Mouse (Mus musculus) liver, embryonic 15.5 days (tissue): Measurements from ENCODE around the gene Krt72. TPM values are rescaled to one million over a fixed set of nuclear protein-coding genes. Genes with fewer than 3 reads are reported as not detected.

Experiments
- ATAC-seq: fragments of 200-750 bp; cut with Nextera tagmentation; 2 replicates; pipeline ENCODE4 v1.8.0; 2017; ENCODE audit warnings: moderate number of reproducible peaks, mild to moderate bottlenecking, moderate library complexity; ENCODE audit not compliant: insufficient read depth
- H3K27ac ChIP-seq: fragments of 300-500 bp; sonication (generic); replicated peaks from 2 replicates; pipeline ENCODE4 v1.5.1; 2015; ENCODE audit warnings: mild to moderate bottlenecking, inconsistent platforms
- H3K27me3 ChIP-seq: fragments of 300-500 bp; sonication (generic); 2 replicates; pipeline ENCODE4 v1.6.1; 2015; ENCODE audit warnings: mild to moderate bottlenecking, inconsistent platforms
- H3K36me3 ChIP-seq: fragments of 300-500 bp; sonication (generic); replicated peaks from 2 replicates; pipeline ENCODE4 v1.6.1; 2015; ENCODE audit warnings: moderate library complexity, mild to moderate bottlenecking, inconsistent platforms
- H3K4me1 ChIP-seq: fragments of 300-500 bp; sonication (generic); replicated peaks from 2 replicates; pipeline ENCODE4 v1.6.1; 2015; ENCODE audit warnings: inconsistent platforms
- H3K4me2 ChIP-seq: fragments of 300-500 bp; sonication (generic); 2 replicates; pipeline ENCODE4 v1.6.1; 2015; ENCODE audit warnings: moderate library complexity, mild to moderate bottlenecking, inconsistent platforms
- H3K4me3 ChIP-seq: fragments of 300-500 bp; sonication (generic); replicated peaks from 2 replicates; pipeline ENCODE4 v1.5.1; 2015; ENCODE audit warnings: mild to moderate bottlenecking, inconsistent platforms
- H3K9ac ChIP-seq: fragments of 300-500 bp; sonication (generic); 2 replicates; pipeline ENCODE4 v1.6.1; 2015; ENCODE audit warnings: moderate library complexity, mild to moderate bottlenecking, inconsistent platforms
- H3K9me3 ChIP-seq: fragments of 300-500 bp; sonication (generic); replicated peaks from 2 replicates; pipeline ENCODE4 v1.6.1; 2016; ENCODE audit warnings: inconsistent platforms
- WGBS: fragments of 180-500 bp; shearing (Covaris S2); methylation state at CpG from one replicate; pipeline ENCODE4 v1.1.7; 2015; ENCODE audit warnings: mixed read lengths; ENCODE audit not compliant: insufficient replicate concordance; 5-methylcytosine and 5-hydroxymethylcytosine counted together
- polyA plus RNA-seq: library from polyadenylated mRNA; unstranded; fragments of >200 nt; fragmentation: Nextera tagmentation; extraction: Ambion mirVana; gene quantifications from 2 replicates; pipeline ENCODE4 v1.2.1, GENCODE M21; 2015

The Krt72 gene
- polyA plus RNA-seq: not detected in 2 replicates

GRCm38 (mm10) chr15:101786360-101786759, at the start of gene Krt72:
Krt72 (minus strand) TSS chr15:101786460.
- WGBS: 75% methylated on average over 18 of the region's 18 CpGs
- H3K4me2 ChIP-seq: no peak within 1 kb of the TSS
- H3K4me1 ChIP-seq: no peaks in the 10 kb centered on the region
- no peak within 1 kb of the TSS for H3K27ac ChIP-seq
- H3K9ac ChIP-seq: no peak within 1 kb of the TSS
- H3K9me3 ChIP-seq: no peaks in the 10 kb centered on the region
- no peak for ATAC-seq
- H3K4me3 ChIP-seq: no peak within 1 kb of the TSS
- H3K27me3 ChIP-seq: no peaks in the 10 kb centered on the region
- no peaks in the 10 kb centered on the region for H3K36me3 ChIP-seq

GRCm38 (mm10) chr15:101834784-101835328, 48.6 kb upstream of the Krt72 start:
- Histone ChIP-seq H3K9me3 (no peaks in the 10 kb centered on the region), H3K9ac (no peak overlapping the region), H3K4me2 (no peak overlapping the region), H3K4me1 (no peaks in the 10 kb centered on the region), H3K27me3 (peaks cover 15% of the 10 kb centered on the region; the same call in 1 of the 2 replicates), H3K27ac (no peak overlapping the region), H3K4me3 (no peak overlapping the region), H3K36me3 (no peaks in the 10 kb centered on the region)
- 45% methylated on average over 5 of the region's 5 CpGs for WGBS
- ATAC-seq: no peak

- no peak overlapping the region for H3K9ac ChIP-seq
- no peak overlapping the region for H3K4me3 ChIP-seq
- no peaks in the 10 kb centered on the region for H3K4me1 ChIP-seq
- no peak overlapping the region for H3K4me2 ChIP-seq
- H3K9me3 ChIP-seq: no peaks in the 10 kb centered on the region
- no peak for ATAC-seq
- peaks cover 4% of the 10 kb centered on the region; the same call in 1 of the 2 replicates for H3K27me3 ChIP-seq
- 31% methylated on average over 6 of the region's 6 CpGs for WGBS
- no peak overlapping the region for H3K27ac ChIP-seq
- no peaks in the 10 kb centered on the region for H3K36me3 ChIP-seq
Measured at GRCm38 (mm10) chr15:101833131-101833530, 46.9 kb upstream of the Krt72 start.

GRCm38 (mm10) chr15:101829441-101829840, 43.2 kb upstream of the Krt72 start:
- no peaks in the 10 kb centered on the region for H3K9me3 ChIP-seq
- 52% methylated on average over 5 of the region's 5 CpGs for WGBS

GRCm38 (mm10) chr15:101821786-101822185, 35.5 kb upstream of the Krt72 start:
- no peak for ATAC-seq
- H3K27me3 ChIP-seq: peaks cover 8% of the 10 kb centered on the region
- H3K9me3 ChIP-seq: no peaks in the 10 kb centered on the region
- no peaks in the 10 kb centered on the region for H3K4me1 ChIP-seq
- no peak overlapping the region for H3K9ac ChIP-seq
- WGBS: 19% methylated on average over 3 of the region's 3 CpGs
- no peaks in the 10 kb centered on the region for H3K36me3 ChIP-seq
- H3K27ac ChIP-seq: no peak overlapping the region
- H3K4me3 ChIP-seq: no peak overlapping the region
- no peak overlapping the region for H3K4me2 ChIP-seq

More at GRCm38 (mm10) chr15:101829441-101829840, 43.2 kb upstream of the Krt72 start:
- Histone ChIP-seq H3K4me3 (no peak overlapping the region), H3K4me2 (no peak overlapping the region), H3K27ac (no peak overlapping the region), H3K27me3 (no peaks in the 10 kb centered on the region), H3K36me3 (no peaks in the 10 kb centered on the region), H3K9ac (no peak overlapping the region), H3K4me1 (no peaks in the 10 kb centered on the region)
- no peak for ATAC-seq

- ATAC-seq: no peak
- Histone ChIP-seq H3K9me3 (no peaks in the 10 kb centered on the region), H3K4me3 (no peak within 1 kb of the TSS), H3K27me3 (peaks cover 8% of the 10 kb centered on the region), H3K9ac (no peak within 1 kb of the TSS), H3K36me3 (no peaks in the 10 kb centered on the region), H3K4me2 (no peak within 1 kb of the TSS), H3K27ac (no peak within 1 kb of the TSS), H3K4me1 (no peaks in the 10 kb centered on the region)
- WGBS: 67% methylated on average over 16 of the region's 16 CpGs
Measured at GRCm38 (mm10) chr15:101817875-101818274, 31.6 kb upstream of the Krt72 start, which contains the start of gene Krt2. Krt2 (minus strand) TSS chr15:101818169.

GRCm38 (mm10) chr15:101803052-101803822, 17.0 kb upstream of the Krt72 start:
- Histone ChIP-seq H3K27ac (no peak overlapping the region), H3K4me2 (no peak overlapping the region), H3K27me3 (peaks cover 5% of the 10 kb centered on the region; the same call in 1 of the 2 replicates), H3K4me3 (no peak overlapping the region), H3K36me3 (no peaks in the 10 kb centered on the region), H3K9me3 (no peaks in the 10 kb centered on the region), H3K9ac (no peak overlapping the region), H3K4me1 (no peaks in the 10 kb centered on the region)
- no peak for ATAC-seq
- 61% methylated on average over 11 of the region's 11 CpGs for WGBS

GRCm38 (mm10) chr15:101802296-101802835, 16.1 kb upstream of the Krt72 start, which contains the start of gene Krt73:
Krt73 (minus strand) TSS chr15:101802346.
- H3K4me1 ChIP-seq: no peaks in the 10 kb centered on the region
- no peak within 1 kb of the TSS for H3K4me2 ChIP-seq
- no peak within 1 kb of the TSS for H3K9ac ChIP-seq
- no peak for ATAC-seq
- H3K27me3 ChIP-seq: peaks cover 5% of the 10 kb centered on the region; the same call in 1 of the 2 replicates
- WGBS: 59% methylated on average over 6 of the region's 6 CpGs
- no peak within 1 kb of the TSS for H3K4me3 ChIP-seq
- H3K9me3 ChIP-seq: no peaks in the 10 kb centered on the region
- no peaks in the 10 kb centered on the region for H3K36me3 ChIP-seq
- no peak within 1 kb of the TSS for H3K27ac ChIP-seq

GRCm38 (mm10) chr15:101790867-101791266, 4.6 kb upstream of the Krt72 start:
- Histone ChIP-seq H3K4me2 (no peak overlapping the region), H3K4me3 (no peak overlapping the region), H3K4me1 (no peaks in the 10 kb centered on the region), H3K9me3 (no peaks in the 10 kb centered on the region), H3K27ac (no peak overlapping the region), H3K27me3 (no peaks in the 10 kb centered on the region), H3K9ac (no peak overlapping the region), H3K36me3 (no peaks in the 10 kb centered on the region)
- no peak for ATAC-seq
- 12% methylated on average over 3 of the region's 3 CpGs for WGBS

GRCm38 (mm10) chr15:101773420-101773819, 12.8 kb downstream of the Krt72 start:
- no peak for ATAC-seq
- Histone ChIP-seq H3K9ac (no peak overlapping the region), H3K4me3 (no peak overlapping the region), H3K27me3 (peaks cover 7% of the 10 kb centered on the region; the same call in 1 of the 2 replicates), H3K27ac (no peak overlapping the region), H3K4me2 (no peak overlapping the region), H3K4me1 (no peaks in the 10 kb centered on the region), H3K9me3 (no peaks in the 10 kb centered on the region), H3K36me3 (no peaks in the 10 kb centered on the region)
- 56% methylated on average over 10 of the region's 10 CpGs for WGBS

GRCm38 (mm10) chr15:101772711-101773081, 13.6 kb downstream of the Krt72 start:
- H3K9ac ChIP-seq: no peak overlapping the region
- no peak overlapping the region for H3K27ac ChIP-seq
- WGBS: 3% methylated on average over 5 of the region's 5 CpGs
- no peak overlapping the region for H3K4me3 ChIP-seq
- no peaks in the 10 kb centered on the region for H3K4me1 ChIP-seq
- peaks cover 7% of the 10 kb centered on the region; the same call in 1 of the 2 replicates for H3K27me3 ChIP-seq
- no peaks in the 10 kb centered on the region for H3K9me3 ChIP-seq
- no peaks in the 10 kb centered on the region for H3K36me3 ChIP-seq
- no peak overlapping the region for H3K4me2 ChIP-seq
- ATAC-seq: no peak
